8 mouse cellular contexts compared by ENCODE assay signal in the genomic region with DNA sequence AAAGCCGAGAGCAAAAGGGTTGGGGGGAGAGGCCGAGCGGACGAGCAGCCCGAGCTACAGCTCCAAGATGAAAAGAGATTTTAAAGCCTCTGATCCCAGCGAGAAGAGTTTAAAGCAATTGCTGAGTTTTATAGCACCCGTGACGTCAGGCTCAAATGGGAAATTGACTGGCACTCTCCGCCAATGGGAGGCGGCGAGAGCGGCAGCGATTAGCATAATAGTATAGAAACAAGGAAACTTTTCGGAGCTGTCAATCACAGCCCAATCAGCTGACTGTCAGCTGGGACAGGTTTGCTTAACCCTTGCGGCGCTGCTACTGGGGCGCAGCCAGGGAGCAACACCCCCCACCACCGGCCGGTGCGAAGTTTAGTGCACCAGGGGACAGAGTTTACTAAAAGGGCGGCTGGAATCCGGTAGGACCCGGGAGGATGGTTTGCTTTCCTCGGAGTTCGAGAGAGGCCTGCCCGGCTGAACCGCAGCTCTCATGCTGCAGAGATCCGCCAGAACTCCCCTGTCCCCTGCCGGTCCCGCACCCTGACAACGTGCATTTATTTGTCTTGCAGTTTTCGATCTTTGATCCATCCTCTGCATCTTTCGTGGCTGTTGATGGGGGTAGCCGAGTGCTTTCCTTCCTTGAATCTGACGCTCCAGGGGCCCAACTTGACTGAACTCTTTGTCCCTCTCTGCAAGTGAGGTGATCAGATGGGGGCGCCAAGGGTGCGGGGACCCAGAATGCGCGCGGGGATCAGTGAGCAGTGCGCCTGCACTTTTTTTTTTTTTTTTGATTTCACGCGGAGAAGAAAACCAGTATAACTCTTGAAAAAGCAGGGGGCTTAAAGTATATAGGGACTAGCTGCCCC. TPM values are rescaled to one million over a fixed set of nuclear protein-coding genes. Genes with fewer than 3 reads are reported as not detected.
DNase-seq lines count a peak whose midpoint lies in the region; ATAC-seq and TF ChIP-seq lines count a peak whose summit lies in the region.

Maf (minus strand) TSS at position 64 of the 860 bp plus-strand sequence.

- H3K36me3 ChIP-seq in lung, embryonic 14.5 days (ENCODE audit: insufficient read depth): no peaks in the 10 kb centered on the region

- H3K27ac ChIP-seq in cerebellum, adult 2 months (ENCODE audit: insufficient read depth, low read length): peak within 1 kb of the TSS; percentile 89
- peak within 1 kb of the TSS; percentile 86 for H3K27ac ChIP-seq in lung, embryonic 14.5 days (ENCODE audit: low read depth)

- H3K4me2 ChIP-seq in lung, embryonic 14.5 days: peak within 1 kb of the TSS; percentile 88

- H3K9me3 ChIP-seq in lung, embryonic 14.5 days (ENCODE audit: low read depth, low read length): no peaks in the 10 kb centered on the region

- H3K4me1 ChIP-seq in cerebellum, adult 2 months (ENCODE audit: control insufficient read depth, insufficient read depth, low read length): no peaks in the 10 kb centered on the region
- H3K4me1 ChIP-seq in lung, embryonic 14.5 days (ENCODE audit: insufficient read depth): peaks cover 10% of the 10 kb centered on the region

- H3K9ac ChIP-seq in lung, embryonic 14.5 days: peak within 1 kb of the TSS; percentile 85

- peak; percentile 64 for DNase-seq in ES-CJ7 (ENCODE audit: low read depth, low spot score)
- peak; percentile 74 to 83 for DNase-seq in cerebellum, adult 2 months
- DNase-seq in layer of hippocampus, adult 8-10 months (ENCODE audit: low spot score in 2 of 2): peak; percentile 63 to 65
- DNase-seq in lung, embryonic 14.5 days: peak; percentile 98
- DNase-seq in thymus, adult 18-20 months: peak; percentile 78 to 88

- peak; percentile 71 for ATAC-seq in frontal cortex, adult (ENCODE audit: low TSS enrichment)
- ATAC-seq in hematopoietic stem cell, adult 5-6 weeks (replicated peaks in 1 of 2; ENCODE audit: insufficient read depth in 1 of 2, low FRiP score in 2 of 2, low TSS enrichment in 1 of 2, low read depth in 1 of 2, poor library complexity in 2 of 2, severe bottlenecking in 2 of 2): peak; percentile 80 to 84
- peak; percentile 76 for ATAC-seq in lung, embryonic 14.5 days (ENCODE audit: insufficient read depth)
- ATAC-seq in neutrophil, adult 5-6 weeks (ENCODE audit: extremely low read depth, insufficient number of reproducible peaks, low FRiP score, poor library complexity, severe bottlenecking): peak; percentile 86

- H3K27me3 ChIP-seq in cerebellum, adult 2 months (ENCODE audit: control insufficient read depth, insufficient read depth, low read length): no peaks in the 10 kb centered on the region
- 0 out of 2 replicates have a peak, but pooled peaks cover 3% of the 10 kb centered on the region for H3K27me3 ChIP-seq in lung, embryonic 14.5 days (ENCODE audit: insufficient read depth, low read length)

- under 1% methylated on average over 43 of the region's 43 CpGs for WGBS in cerebellum, adult 2 months
- under 1% methylated on average over 43 of the region's 43 CpGs for WGBS in lung, embryonic 14.5 days

- TF ChIP-seq CTCF in cerebellum, adult 2 months (IDR thresholded peaks at IDR 0.05; ENCODE audit: borderline replicate concordance, insufficient read depth, low read depth, low read length): no peak
- peak; percentile 13; the same call in 1 of the 2 replicates for TF ChIP-seq CTCF in lung, embryonic 14.5 days (IDR thresholded peaks at IDR 0.05; ENCODE audit: low read depth)

- peak within 1 kb of the TSS; percentile 95 for H3K4me3 ChIP-seq in cerebellum, adult 2 months (replicated peaks; ENCODE audit: insufficient read depth, low read depth, low read length)
- H3K4me3 ChIP-seq in lung, embryonic 14.5 days (ENCODE audit: low read depth, low read length): peak within 1 kb of the TSS; percentile 77

- peak; percentile 62; the same call in 1 of the 2 replicates for TF ChIP-seq POLR2A in cerebellum, adult 2 months (IDR thresholded peaks at IDR 0.05; ENCODE audit: borderline replicate concordance, insufficient read depth, low read length)

RNA-seq across cellular contexts. Expression of gene Maf, which starts in this region (rescaled TPM):
- 22.6 and 24.2 TPM in 2 replicates for polyA plus RNA-seq in cerebellum, adult 2 months (2012; rRNA removed)
- total RNA-seq in hematopoietic stem cell, adult 5-6 weeks (2017): 3.3 and 3.6 TPM in 2 replicates
- total RNA-seq in layer of hippocampus, adult 8-10 months (2022): 10 to 100 TPM; 16.0 to 20.7 (median 18.6) TPM
- polyA plus RNA-seq in lung, embryonic 14.5 days (2014; fragmentation: Nextera tagmentation; extraction: Ambion mirVana): 12.6 and 14.1 TPM in 2 replicates
- total RNA-seq in neutrophil, adult 5-6 weeks (2017): 3.3 and 3.8 TPM in 2 replicates

Comparison
In these comparisons a context has a peak if more than half of its experiments do, and no peak if none do; other contexts are left out.
1. Peak in every context shown above with its lines: DNase-seq, ATAC-seq, H3K4me3 ChIP-seq and H3K27ac ChIP-seq.